Mouse (Mus musculus): ENCODE data around the gene Pla2g4f. TPM values are rescaled to one million over a fixed set of nuclear protein-coding genes. Genes with fewer than 3 reads are reported as not detected.

Pla2g4f gene
- total RNA-seq (2012; rRNA removed): 0.07 TPM in 1 of 2 replicates, not detected in the other
- not detected for polyA plus RNA-seq (2012; ENCODE audit: insufficient read depth in 1 of 2, insufficient read length in 2 of 2, low read depth in 1 of 2, low replicate concordance in 2 of 2, missing spikeins in 1 of 2)

DNA sequence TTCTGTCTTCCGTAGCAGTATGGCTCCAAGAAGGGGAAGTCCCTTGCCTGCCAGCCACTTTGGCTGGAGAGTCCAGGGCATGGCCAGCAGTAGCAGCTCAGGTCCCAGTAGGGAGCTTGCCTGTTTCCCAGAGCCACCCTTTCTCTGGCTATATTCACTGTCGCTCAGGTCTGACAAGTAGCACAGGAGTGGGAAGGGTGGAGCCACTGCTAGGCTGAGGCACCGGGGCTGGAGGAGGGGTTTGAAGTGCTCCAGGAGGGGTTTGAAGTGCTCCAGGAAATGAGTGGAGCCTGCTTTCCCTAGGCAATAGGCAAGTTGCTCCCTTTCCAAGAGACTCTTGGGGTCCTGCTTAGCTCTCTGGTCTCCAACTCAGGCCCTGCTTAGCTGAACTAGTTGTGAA, at the start of gene Pla2g4f:
Gene Pla2g4f (minus strand): TSS at position 190 of the 400 bp plus-strand sequence.
- Histone ChIP-seq H3K9ac (ENCODE audit: control insufficient read depth, low read depth, low read length, poor library complexity, severe bottlenecking) (no peak within 1 kb of the TSS), H3K4me3 (ENCODE audit: control insufficient read depth in 1 of 2, insufficient read depth in 1 of 2, low read depth in 2 of 2, low read length in 2 of 2) (no peak within 1 kb of the TSS), H3K27me3 (ENCODE audit: control insufficient read depth in 1 of 2, insufficient read depth in 2 of 2, low read length in 2 of 2) (no peaks in the 10 kb centered on the region; a peak in 1 of 4 replicates), H3K36me3 (ENCODE audit: control insufficient read depth in 1 of 2, insufficient read depth in 2 of 2, low read length in 2 of 2) (no peaks in the 10 kb centered on the region; a peak in 1 of 4 replicates), H3K27ac (ENCODE audit: control insufficient read depth, low read depth, low read length) (no peak within 1 kb of the TSS), H3K4me1 (ENCODE audit: control insufficient read depth in 1 of 2, insufficient read depth in 2 of 2, low read length in 2 of 2) (no peaks in the 10 kb centered on the region), H3K79me2 (ENCODE audit: control insufficient read depth, insufficient read depth, low read length, poor library complexity) (no peaks in the 10 kb centered on the region), H3K9me3 (replicated peaks; ENCODE audit: insufficient read depth, low read length) (no peaks in the 10 kb centered on the region)
- no peak for TF ChIP-seq TBP (IDR thresholded peaks at IDR 0.05; ENCODE audit: low read depth, low read length)
- no peak for TF ChIP-seq MAFK (IDR thresholded peaks at IDR 0.05; ENCODE audit: borderline replicate concordance, low read depth, low read length)
- TF ChIP-seq ZNF384 (IDR thresholded peaks at IDR 0.05; ENCODE audit: low read depth, low read length): no peak
- no peak for TF ChIP-seq RCOR1 (IDR thresholded peaks at IDR 0.05; ENCODE audit: low read depth, low read length)
- no peak for TF ChIP-seq EP300 (IDR thresholded peaks at IDR 0.05; ENCODE audit: low read depth in 1 of 2, low read length in 2 of 2)
- TF ChIP-seq MXI1 (IDR thresholded peaks at IDR 0.05; ENCODE audit: low read depth, low read length): no peak
- no peak for TF ChIP-seq KAT2A (conservative IDR thresholded peaks at IDR 0.05; ENCODE audit: low read depth, low read length)
- TF ChIP-seq MEF2A (IDR thresholded peaks at IDR 0.05; ENCODE audit: extremely low read depth, insufficient replicate concordance, low read depth, low read length, poor library complexity, severe bottlenecking): no peak
- TF ChIP-seq POLR2AphosphoS5 (IDR thresholded peaks at IDR 0.05; ENCODE audit: borderline replicate concordance, low read depth, low read length): no peak
- TF ChIP-seq ZC3H11A (IDR thresholded peaks at IDR 0.05; ENCODE audit: low read depth, low read length): no peak
- no peak for TF ChIP-seq UBTF (IDR thresholded peaks at IDR 0.05; ENCODE audit: borderline replicate concordance, insufficient read depth, low read depth, low read length)
- TF ChIP-seq TCF12 (IDR thresholded peaks at IDR 0.05; ENCODE audit: low read depth, low read length): no peak
- no peak for TF ChIP-seq USF1 (IDR thresholded peaks at IDR 0.05; ENCODE audit: low read depth, low read length)
- TF ChIP-seq CHD1 (IDR thresholded peaks at IDR 0.05; ENCODE audit: low read depth, low read length): no peak
- no peak for TF ChIP-seq TAL1 (IDR thresholded peaks at IDR 0.05; ENCODE audit: low read length)
- no peak for TF ChIP-seq BHLHE40 (IDR thresholded peaks at IDR 0.05; ENCODE audit: borderline replicate concordance, low read depth, low read length)
- no peak for DNase-seq (ENCODE audit: low read depth, low spot score)

DNA sequence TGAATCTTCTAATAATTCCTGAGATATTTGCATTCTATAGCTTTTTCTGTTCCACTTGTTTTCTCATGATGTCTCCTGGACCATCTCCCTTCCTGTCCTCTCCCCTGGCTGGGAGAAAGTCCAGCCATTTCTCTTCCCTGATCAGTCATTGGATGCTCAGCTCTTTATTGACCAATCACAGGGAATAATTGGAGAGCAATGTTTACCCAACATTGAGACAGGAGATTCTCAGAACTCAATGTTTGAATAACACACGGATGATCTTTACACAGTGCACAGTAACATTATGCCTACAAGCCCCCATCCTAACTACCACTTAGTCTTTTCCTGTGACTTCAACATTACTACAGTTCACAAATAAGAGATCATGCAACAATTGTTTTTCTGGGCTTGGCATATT, 46.5 kb upstream of the Pla2g4f start:
- H3K27me3 ChIP-seq (ENCODE audit: control insufficient read depth in 1 of 2, insufficient read depth in 2 of 2, low read length in 2 of 2): no peaks in the 10 kb centered on the region
- H3K79me2 ChIP-seq (ENCODE audit: control insufficient read depth, insufficient read depth, low read length, poor library complexity): no peaks in the 10 kb centered on the region
- TF ChIP-seq SIN3A (IDR thresholded peaks at IDR 0.05; ENCODE audit: low read length): no peak
- no peak for TF ChIP-seq TAL1 (IDR thresholded peaks at IDR 0.05; ENCODE audit: low read length)
- TF ChIP-seq POLR2AphosphoS2 (IDR thresholded peaks at IDR 0.05; ENCODE audit: low read length): no peak
- H3K36me3 ChIP-seq (ENCODE audit: control insufficient read depth in 1 of 2, insufficient read depth in 2 of 2, low read length in 2 of 2): peaks cover 0 to 17% of the 10 kb centered on the region in 2 experiments; a peak in 2 of 4 replicates
- no peak overlapping the region for H3K4me3 ChIP-seq (ENCODE audit: control insufficient read depth in 1 of 2, insufficient read depth in 1 of 2, low read depth in 2 of 2, low read length in 2 of 2)
- no peak for DNase-seq (ENCODE audit: low read depth, low spot score)
- H3K9me3 ChIP-seq (replicated peaks; ENCODE audit: insufficient read depth, low read length): no peaks in the 10 kb centered on the region
- H3K4me1 ChIP-seq (ENCODE audit: control insufficient read depth in 1 of 2, insufficient read depth in 2 of 2, low read length in 2 of 2): no peaks in the 10 kb centered on the region
- no peak overlapping the region for H3K9ac ChIP-seq (ENCODE audit: control insufficient read depth, low read depth, low read length, poor library complexity, severe bottlenecking)
- no peak overlapping the region for H3K27ac ChIP-seq (ENCODE audit: control insufficient read depth, low read depth, low read length)
